8 mouse cellular contexts compared by ENCODE assay signal in the genomic region with DNA sequence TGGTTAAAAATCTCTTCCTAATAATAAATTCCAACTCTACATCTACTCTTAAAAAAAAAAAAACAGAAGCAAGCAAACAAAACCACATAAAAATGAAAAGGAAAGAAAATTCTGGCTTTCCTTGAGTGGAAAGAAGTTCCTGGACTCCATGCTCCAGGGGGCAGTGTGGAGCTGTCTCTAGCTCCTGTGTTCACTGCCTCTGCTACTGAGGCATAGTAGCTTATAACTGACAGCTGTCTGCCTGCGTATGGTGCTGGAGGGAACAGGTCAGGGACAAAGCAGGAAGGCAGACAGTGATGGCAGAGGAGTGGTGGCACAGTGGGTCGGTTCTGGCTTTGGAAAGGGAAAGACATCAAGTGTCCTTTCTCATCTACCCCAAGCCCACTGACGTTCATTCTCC. TPM values are rescaled to one million over a fixed set of nuclear protein-coding genes. Genes with fewer than 3 reads are reported as not detected.
DNase-seq lines count a peak whose midpoint lies in the region; ATAC-seq lines count a peak whose summit lies in the region.

No protein-coding gene starts in this region.

- no peak overlapping the region for H3K9ac ChIP-seq in neural tube, embryonic 11.5 days (ENCODE audit: low read length)

- H3K4me1 ChIP-seq in heart, embryonic 10.5 days, result peaks cover 16% of the 10 kb centered on the region
- H3K4me1 ChIP-seq in neural tube, embryonic 11.5 days (ENCODE audit: control insufficient read depth, insufficient read depth, low read length), result no peaks in the 10 kb centered on the region

- H3K27me3 ChIP-seq in heart, embryonic 10.5 days (ENCODE audit: insufficient read depth, poor library complexity, severe bottlenecking), result no peaks in the 10 kb centered on the region
- H3K27me3 ChIP-seq in neural tube, embryonic 11.5 days (ENCODE audit: control insufficient read depth, insufficient read depth, low read length), result no peaks in the 10 kb centered on the region

- peak; percentile 45 to 88 for DNase-seq in heart, adult 18-20 months
- no peak for DNase-seq in heart, embryonic 10.5 days (ENCODE audit: low spot score)
- DNase-seq in A20 (ENCODE audit: low read depth, low spot score), result peak; percentile 23
- DNase-seq in c-Kit-positive CD71-negative TER-119-negative erythroid progenitor cells, embryonic 14.5 days (ENCODE audit: low read depth), result peak; percentile 14
- peak; percentile 81 for DNase-seq in gastrocnemius, postnatal 10 days
- peak; percentile 53 to 60 for DNase-seq in left cerebral cortex, postnatal 25 days (ENCODE audit: low spot score in 2 of 2)
- peak; percentile 44 for DNase-seq in neural tube, embryonic 11.5 days (ENCODE audit: low spot score)
- DNase-seq in c-Kit-positive CD71-positive TER-119-positive erythroid progenitor cells, embryonic 14.5 days (ENCODE audit: low spot score), result no peak

- no peak overlapping the region for H3K4me2 ChIP-seq in neural tube, embryonic 11.5 days (ENCODE audit: low read depth)

- WGBS in heart, embryonic 10.5 days, result 31% methylated on average over 3 of the region's 3 CpGs
- WGBS in neural tube, embryonic 11.5 days, result 45% methylated on average over 3 of the region's 3 CpGs

- H3K27ac ChIP-seq in heart, embryonic 10.5 days, result no peak overlapping the region
- no peak overlapping the region for H3K27ac ChIP-seq in neural tube, embryonic 11.5 days (ENCODE audit: low read depth, low read length)

- no peak for ATAC-seq in neural tube, embryonic 11.5 days (ENCODE audit: insufficient read depth, low FRiP score, low TSS enrichment)

- intact Hi-C loops in left cerebral cortex, postnatal 25 days (cut with DNase I), result loop anchor here (1.0 kb wide), 1 partner anchor 112 kb away; no protein-coding TSS in a partner anchor

- H3K9me3 ChIP-seq in heart, embryonic 10.5 days, result no peaks in the 10 kb centered on the region
- H3K9me3 ChIP-seq in neural tube, embryonic 11.5 days (ENCODE audit: control insufficient read depth, low read length), result no peaks in the 10 kb centered on the region

- H3K36me3 ChIP-seq in heart, embryonic 10.5 days, result no peaks in the 10 kb centered on the region
- H3K36me3 ChIP-seq in neural tube, embryonic 11.5 days (ENCODE audit: control insufficient read depth, insufficient read depth, low read length), result no peaks in the 10 kb centered on the region

- no peak overlapping the region for H3K4me3 ChIP-seq in heart, embryonic 10.5 days
- H3K4me3 ChIP-seq in neural tube, embryonic 11.5 days (ENCODE audit: low read depth, low read length), result no peak overlapping the region

RNA-seq across cellular contexts. Expression of a gene that starts 10.5 kb away (rescaled TPM):
- total RNA-seq in heart, adult 18-20 months (2021), result 10 to 100 TPM; 27.7 to 31.8 TPM
- 92.0 and 109 TPM in 2 replicates for polyA plus RNA-seq in heart, embryonic 10.5 days (2016; fragmentation: Nextera tagmentation; extraction: Ambion mirVana)
- total RNA-seq in gastrocnemius, postnatal 10 days (2021), result 100 to 1,000 TPM in 1 of 2 experiments, 10 to 100 TPM in 1; 83.3 to 107 TPM
- total RNA-seq in left cerebral cortex, postnatal 25 days (2021), result 10 to 100 TPM; 45.7 to 51.9 TPM
- 90.5 and 93.5 TPM in 2 replicates for polyA plus RNA-seq in neural tube, embryonic 11.5 days (2014; fragmentation: Nextera tagmentation; extraction: Ambion mirVana)

Comparison
In these comparisons a context has a peak if more than half of its experiments do, and no peak if none do; other contexts are left out.
1. DNase-seq: peak in heart, adult 18-20 months (2 of 2), A20 (single experiment), c-Kit-positive CD71-negative TER-119-negative erythroid progenitor cells, embryonic 14.5 days (single experiment), gastrocnemius, postnatal 10 days (single experiment), left cerebral cortex, postnatal 25 days (2 of 2) and neural tube, embryonic 11.5 days (single experiment); none in heart, embryonic 10.5 days (single experiment) and c-Kit-positive CD71-positive TER-119-positive erythroid progenitor cells, embryonic 14.5 days (single experiment).